Mouse (Mus musculus) testis, adult 2 months (tissue): ENCODE results near the gene Actn3. TPM values are rescaled to one million over a fixed set of nuclear protein-coding genes. Genes with fewer than 3 reads are reported as not detected.

ENCODE experiments used
- H3K27ac ChIP-seq: fragments of 200-500 bp; 2 replicates; pipeline ENCODE4 v1.5.1; 2012; ENCODE audit warnings: low read depth, low read length; ENCODE audit not compliant: control insufficient read depth, insufficient read depth
- H3K27me3 ChIP-seq: fragments of 200-500 bp; 2 replicates; pipeline ENCODE4 v1.6.1; 2012; ENCODE audit warnings: mild to moderate bottlenecking, low read length, moderate library complexity; ENCODE audit not compliant: control insufficient read depth, insufficient read depth
- H3K36me3 ChIP-seq: fragments of 200-500 bp; 2 replicates; pipeline ENCODE4 v1.6.1; 2012; ENCODE audit warnings: mild to moderate bottlenecking, low read length; ENCODE audit not compliant: control insufficient read depth, insufficient read depth
- H3K4me1 ChIP-seq: fragments of 200-500 bp; 2 replicates; pipeline ENCODE4 v1.6.1; 2012; ENCODE audit warnings: low read length; ENCODE audit not compliant: control insufficient read depth, insufficient read depth
- H3K4me3 ChIP-seq: fragments of 200-500 bp; 2 replicates; pipeline ENCODE4 v1.5.1; 2012; ENCODE audit warnings: low read depth, mild to moderate bottlenecking, low read length, moderate library complexity, mixed read lengths; ENCODE audit not compliant: control insufficient read depth
- CTCF ChIP-seq: fragments of 200-500 bp; IDR thresholded peaks from 2 replicates; pipeline ENCODE4 v1.5.1; 2012; ENCODE audit warnings: low read depth, mild to moderate bottlenecking, inconsistent platforms, low read length, moderate library complexity; ENCODE audit not compliant: control insufficient read depth, insufficient read depth, insufficient replicate concordance
- POLR2A ChIP-seq: fragments of 200-500 bp; IDR thresholded peaks from 2 replicates; pipeline ENCODE4 v1.6.1; 2012; ENCODE audit warnings: low read depth, mild to moderate bottlenecking, inconsistent platforms, low read length, moderate library complexity; ENCODE audit not compliant: control insufficient read depth
- polyA plus RNA-seq: library from polyadenylated mRNA; depleted of rRNA; stranded (reverse); fragments of >200 nt; gene quantifications from 2 replicates; pipeline ENCODE4 v1.2.3, GENCODE M21; 2012

Gene Actn3
- polyA plus RNA-seq, 1 experiment, result 8.9 TPM

DNA sequence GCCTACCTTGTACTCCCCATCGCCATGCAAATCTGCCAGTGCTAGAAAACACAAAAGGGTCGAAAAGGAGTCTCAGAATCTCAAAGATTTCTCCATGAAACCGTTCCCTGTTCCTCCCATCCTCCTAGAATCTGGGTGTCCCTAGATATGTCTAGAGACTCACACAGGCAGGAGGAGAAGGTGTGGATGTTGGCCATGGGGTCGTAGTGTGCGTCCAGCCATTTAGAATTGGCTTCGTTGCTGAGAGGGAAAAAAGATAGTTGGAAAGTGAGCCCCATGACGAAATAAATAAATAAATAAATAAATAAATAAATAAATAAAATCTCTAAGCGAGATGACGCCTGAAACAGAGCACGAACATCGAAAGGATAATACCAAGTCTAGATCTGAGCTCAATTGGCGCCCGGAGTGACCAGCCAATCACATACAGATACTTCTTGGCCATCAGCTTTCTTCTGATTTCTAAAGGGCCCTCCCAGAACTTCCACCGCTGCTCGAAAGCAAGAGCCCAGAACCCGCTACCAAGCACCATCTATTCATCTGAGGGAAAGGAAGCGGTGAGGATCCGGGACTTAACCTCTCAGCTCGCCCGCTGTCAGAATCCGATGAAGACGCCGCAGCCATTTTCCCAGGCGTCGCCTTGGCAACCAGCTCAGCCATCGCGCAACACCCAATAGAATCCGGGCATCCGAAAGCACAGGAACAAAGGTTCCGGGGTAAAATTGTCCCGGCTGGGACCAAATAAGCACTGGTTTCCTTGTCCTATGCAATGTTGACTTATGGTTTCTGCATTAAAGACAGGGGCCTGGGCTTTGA, 28.5 kb upstream of the Actn3 start, which contains the start of gene Bbs1:
Gene Bbs1 (minus strand): TSS at position 650 of the 816 bp plus-strand sequence.
- Histone ChIP-seq H3K4me3 (peak within 1 kb of the TSS; percentile 99), H3K36me3 (peaks cover 6% of the 10 kb centered on the region), H3K27ac (peak within 1 kb of the TSS; percentile 84), H3K4me1 (peaks cover 6% of the 10 kb centered on the region), H3K27me3 (no peaks in the 10 kb centered on the region)
- TF ChIP-seq POLR2A, result peak; percentile 80
- TF ChIP-seq CTCF, result no peak

DNA sequence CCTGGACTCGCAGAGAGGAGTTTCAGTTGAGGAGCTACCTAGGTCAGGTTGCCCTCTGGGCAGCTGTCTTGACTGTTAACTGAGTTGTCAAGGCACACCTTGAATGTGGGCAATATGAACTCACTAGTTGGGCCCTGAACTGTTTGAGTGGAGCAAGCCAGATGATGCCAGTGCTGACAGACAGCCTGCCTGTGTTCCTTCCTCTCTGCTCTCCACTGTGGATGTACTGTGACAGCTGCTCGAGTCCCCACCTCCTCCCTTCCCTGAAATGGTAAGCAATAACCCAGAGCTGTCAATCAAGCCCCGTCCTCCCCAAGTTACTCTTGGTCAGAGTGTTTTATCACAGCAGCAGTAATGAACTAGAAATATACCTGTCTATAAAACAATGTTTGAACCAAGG, 22.2 kb upstream of the Actn3 start:
- Histone ChIP-seq H3K4me3 (no peak overlapping the region), H3K27me3 (no peaks in the 10 kb centered on the region), H3K36me3 (peaks cover 5% of the 10 kb centered on the region), H3K27ac (no peak overlapping the region), H3K4me1 (no peaks in the 10 kb centered on the region)
- TF ChIP-seq POLR2A (no peak), CTCF (no peak)

GRCm38 (mm10) chr19:4898972-4899371, 21.3 kb upstream of the Actn3 start:
- no peak overlapping the region for H3K27ac ChIP-seq

GRCm38 (mm10) chr19:4896780-4897520, 19.2 kb upstream of the Actn3 start:
- TF ChIP-seq POLR2A (no peak), CTCF (no peak)
- H3K4me1 ChIP-seq, result no peaks in the 10 kb centered on the region
- no peak overlapping the region for H3K27ac ChIP-seq
- no peak overlapping the region for H3K4me3 ChIP-seq
- H3K27me3 ChIP-seq, result no peaks in the 10 kb centered on the region
- peaks cover 1% of the 10 kb centered on the region; the same call in 1 of the 2 replicates for H3K36me3 ChIP-seq

More at GRCm38 (mm10) chr19:4898972-4899371, 21.3 kb upstream of the Actn3 start:
- no peak overlapping the region for H3K4me3 ChIP-seq
- peaks cover 5% of the 10 kb centered on the region for H3K36me3 ChIP-seq
- TF ChIP-seq CTCF (no peak), POLR2A (no peak)
- no peaks in the 10 kb centered on the region for H3K27me3 ChIP-seq
- H3K4me1 ChIP-seq, result no peaks in the 10 kb centered on the region

- peaks cover 3% of the 10 kb centered on the region for H3K36me3 ChIP-seq
Measured at GRCm38 (mm10) chr19:4891798-4892197, 14.1 kb upstream of the Actn3 start.

GRCm38 (mm10) chr19:4889791-4890190, 12.1 kb upstream of the Actn3 start:
- H3K4me3 ChIP-seq, result no peak overlapping the region
- no peak overlapping the region for H3K27ac ChIP-seq
- peaks cover 2% of the 10 kb centered on the region; the same call in 1 of the 2 replicates for H3K4me1 ChIP-seq
- TF ChIP-seq CTCF (no peak), POLR2A (no peak)
- H3K36me3 ChIP-seq, result peaks cover 3% of the 10 kb centered on the region
- H3K27me3 ChIP-seq, result no peaks in the 10 kb centered on the region

More at GRCm38 (mm10) chr19:4891798-4892197, 14.1 kb upstream of the Actn3 start:
- peaks cover 2% of the 10 kb centered on the region; the same call in 1 of the 2 replicates for H3K4me1 ChIP-seq
- H3K27ac ChIP-seq, result no peak overlapping the region
- no peaks in the 10 kb centered on the region for H3K27me3 ChIP-seq
- no peak for TF ChIP-seq POLR2A
- TF ChIP-seq CTCF, result no peak
- no peak overlapping the region for H3K4me3 ChIP-seq

- Histone ChIP-seq H3K27me3 (no peaks in the 10 kb centered on the region), H3K36me3 (no peaks in the 10 kb centered on the region), H3K4me3 (no peak overlapping the region), H3K4me1 (peaks cover 5% of the 10 kb centered on the region), H3K27ac (no peak overlapping the region)
- TF ChIP-seq CTCF, result no peak
Measured at GRCm38 (mm10) chr19:4883961-4884360, 6.3 kb upstream of the Actn3 start.
